Mouse (Mus musculus) E14TG2a.4 (cell line): ENCODE data around the gene Ntan1.
"Not testable (repeated sequence)": the region's sequence is repeated elsewhere in the genome, so short reads cannot be mapped to it uniquely, and the experiment has no call there.

ENCODE experiments used
- H3K27me3 ChIP-seq: 2 replicates; pipeline ENCODE4 v1.6.1; 2014; ENCODE audit warnings: low read length, control low read depth; ENCODE audit not compliant: insufficient read depth
- H3K36me3 ChIP-seq: 2 replicates; pipeline ENCODE4 v1.6.1; 2014; ENCODE audit warnings: low read length, control low read depth; ENCODE audit not compliant: insufficient read depth
- H3K4me1 ChIP-seq: replicated peaks from 2 replicates; pipeline ENCODE4 v1.6.1; 2014; ENCODE audit warnings: low read depth, low read length, control low read depth
- H3K4me3 ChIP-seq: replicated peaks from 2 replicates; pipeline ENCODE4 v1.5.1; 2014; ENCODE audit warnings: mild to moderate bottlenecking, low read length
- H3K9me3 ChIP-seq: 2 replicates; pipeline ENCODE4 v1.6.1; 2014; ENCODE audit warnings: low read length, control low read depth
- CTCF ChIP-seq: conservative IDR thresholded peaks from 2 replicates; pipeline ENCODE4 v1.5.1; 2014; ENCODE audit warnings: low read length
- NANOG ChIP-seq: IDR thresholded peaks from 2 replicates; pipeline ENCODE4 v1.6.1; 2014; ENCODE audit warnings: borderline replicate concordance, low read length, mixed read lengths
- POU5F1 ChIP-seq: IDR thresholded peaks from 2 replicates; pipeline ENCODE4 v1.6.1; 2014; ENCODE audit warnings: low read length, borderline replicate concordance

Gene Ntan1

DNA sequence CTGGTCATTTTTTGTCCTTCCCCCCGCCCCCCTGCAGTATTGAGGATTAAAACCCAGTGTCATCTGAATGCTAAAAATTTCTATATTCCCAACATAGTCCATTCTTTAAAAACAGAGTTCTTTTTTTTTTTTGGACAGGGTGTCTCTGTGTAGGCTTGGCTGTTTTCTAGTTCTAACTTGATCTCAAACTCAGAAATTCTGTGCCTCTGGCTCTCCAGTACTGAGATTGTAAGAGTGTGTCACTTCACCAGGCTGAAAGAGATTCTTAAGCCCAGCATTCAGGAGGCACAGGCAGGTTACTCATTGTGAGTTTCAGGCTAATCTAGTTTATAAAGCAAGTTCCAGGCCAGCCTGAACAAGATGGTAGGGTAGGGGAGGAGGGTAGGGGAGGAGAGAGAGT is 28.0 kb downstream of the Ntan1 start:
- no peaks in the 10 kb centered on the region for H3K27me3 ChIP-seq
- H3K4me1 ChIP-seq: 0 out of 2 replicates have a peak, but pooled peaks cover 3% of the 10 kb centered on the region
- no peak overlapping the region for H3K4me3 ChIP-seq
- H3K36me3 ChIP-seq: peaks cover 64% of the 10 kb centered on the region
- no peak for TF ChIP-seq NANOG
- no peak for TF ChIP-seq POU5F1
- no peak for TF ChIP-seq CTCF
- no peaks in the 10 kb centered on the region for H3K9me3 ChIP-seq

DNA sequence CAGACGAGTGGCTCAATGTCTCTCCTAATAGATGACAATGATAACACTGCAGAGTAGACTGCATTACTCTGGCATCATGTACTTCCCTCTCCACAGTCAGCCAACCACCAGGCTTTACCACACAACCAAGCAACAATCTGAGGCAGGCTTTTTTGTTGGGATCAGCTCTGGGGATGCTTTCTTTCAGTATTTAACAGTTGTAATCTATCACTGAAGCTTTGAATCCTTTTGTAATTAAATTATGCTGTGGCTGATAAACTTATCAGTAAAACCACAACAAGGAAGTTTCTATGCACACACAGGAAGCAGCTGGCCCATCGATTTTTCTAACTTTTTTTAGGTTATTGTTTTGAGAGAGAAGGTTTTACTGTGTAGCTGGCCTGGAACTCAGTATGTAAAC is 29.7 kb downstream of the Ntan1 start:
- no peak overlapping the region for H3K4me3 ChIP-seq
- no peaks in the 10 kb centered on the region for H3K27me3 ChIP-seq
- TF ChIP-seq CTCF (no peak), POU5F1 (no peak)
- peaks cover 55% of the 10 kb centered on the region for H3K36me3 ChIP-seq
- peaks cover 6% of the 10 kb centered on the region; the same call in 1 of the 2 replicates for H3K4me1 ChIP-seq
- no peaks in the 10 kb centered on the region for H3K9me3 ChIP-seq

DNA sequence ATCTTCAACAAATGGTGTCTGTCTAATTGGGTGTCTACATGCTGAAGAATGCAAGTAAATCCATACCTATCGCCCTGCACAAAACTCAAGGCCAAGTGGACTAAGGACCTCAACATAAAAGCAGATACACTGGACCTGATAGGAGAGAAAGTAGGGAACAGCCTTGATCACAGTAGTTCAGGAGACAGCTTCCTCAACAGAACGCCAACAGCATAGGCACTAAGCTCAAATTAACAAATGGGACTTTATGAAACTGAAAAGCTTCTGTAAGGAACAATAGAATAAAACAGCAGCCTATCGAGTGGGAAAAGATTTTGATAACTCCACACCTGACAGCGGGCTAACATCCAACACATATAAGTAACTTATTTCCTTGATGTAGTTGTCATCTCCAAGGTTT is 32.8 kb downstream of the Ntan1 start:
- Histone ChIP-seq H3K9me3 (no peaks in the 10 kb centered on the region), H3K4me1 (peaks cover 11% of the 10 kb centered on the region), H3K27me3 (no peaks in the 10 kb centered on the region), H3K4me3 (no peak overlapping the region), H3K36me3 (peaks cover 47% of the 10 kb centered on the region)
- no peak for TF ChIP-seq NANOG
- TF ChIP-seq POU5F1: no peak
- TF ChIP-seq CTCF: no peak

DNA sequence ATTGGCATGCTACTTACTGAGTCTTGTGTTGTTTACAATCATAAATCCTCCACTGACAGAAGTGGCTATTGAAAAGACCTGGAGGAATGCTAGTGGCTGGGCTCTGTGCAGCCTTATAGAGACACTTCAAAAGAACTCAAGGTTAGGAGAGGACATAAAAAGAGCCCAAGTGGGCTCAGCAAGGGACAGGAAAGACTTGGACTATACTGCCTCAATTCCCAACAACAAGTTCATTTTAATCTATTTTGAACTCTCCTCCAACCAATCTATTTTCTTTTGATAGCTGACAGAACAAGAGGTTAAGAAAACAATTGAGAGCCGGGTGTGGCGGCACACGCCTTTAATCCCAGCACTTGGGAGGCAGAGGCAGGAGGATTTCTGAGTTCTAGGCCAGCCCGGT is 35.2 kb downstream of the Ntan1 start:
- no peak for TF ChIP-seq CTCF
- TF ChIP-seq NANOG: no peak
- no peak for TF ChIP-seq POU5F1
- H3K4me1 ChIP-seq: peaks cover 11% of the 10 kb centered on the region
- no peak overlapping the region for H3K4me3 ChIP-seq

DNA sequence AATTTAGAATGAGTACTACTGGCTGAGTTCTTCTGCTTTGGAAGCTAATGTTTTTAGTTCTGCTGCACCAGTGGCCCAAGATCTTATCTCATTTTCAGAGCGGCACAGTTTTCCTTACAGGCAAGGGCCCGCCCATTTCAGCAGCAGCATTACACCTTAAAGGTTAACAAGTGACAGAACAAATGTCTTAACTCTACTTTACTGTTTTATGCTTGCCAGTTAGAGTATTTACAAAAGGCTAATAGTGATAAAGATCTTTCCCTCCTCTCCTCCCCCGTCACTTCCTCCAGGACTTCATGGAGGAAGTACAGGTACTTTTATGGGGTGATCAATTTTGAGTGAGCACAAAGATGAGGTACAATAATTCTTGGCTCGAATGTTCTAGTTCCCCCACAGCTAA is 47.4 kb downstream of the Ntan1 start:
- peaks cover 14% of the 10 kb centered on the region for H3K4me1 ChIP-seq
- H3K9me3 ChIP-seq: no peaks in the 10 kb centered on the region
- no peak overlapping the region for H3K4me3 ChIP-seq
- TF ChIP-seq CTCF: no peak
- no peak for TF ChIP-seq POU5F1
- TF ChIP-seq NANOG: no peak
- peaks cover 38% of the 10 kb centered on the region for H3K36me3 ChIP-seq
- H3K27me3 ChIP-seq: no peaks in the 10 kb centered on the region

More for the DNA sequence above, 35.2 kb downstream of the Ntan1 start:
- H3K27me3 ChIP-seq: no peaks in the 10 kb centered on the region
- H3K9me3 ChIP-seq: no peaks in the 10 kb centered on the region
- peaks cover 48% of the 10 kb centered on the region for H3K36me3 ChIP-seq

DNA sequence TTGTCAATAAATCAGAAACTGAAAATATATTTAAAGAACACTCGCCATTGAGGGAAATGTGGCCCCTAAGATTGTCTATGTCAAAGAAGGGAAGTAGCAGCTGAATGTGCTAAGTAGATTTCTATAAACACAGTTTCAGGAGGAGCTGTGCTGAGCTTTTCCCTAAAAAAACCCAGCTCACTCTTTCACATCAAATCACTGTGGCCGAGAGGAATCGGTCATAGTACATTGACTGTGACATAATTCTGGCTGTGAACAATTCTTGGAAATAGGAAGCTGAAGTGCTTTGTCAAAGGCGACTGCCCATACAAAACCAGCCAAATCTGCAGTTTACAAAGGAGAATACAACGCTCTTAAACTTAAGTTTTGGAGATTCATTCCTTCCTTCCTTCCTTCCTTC is 48.0 kb downstream of the Ntan1 start:
- H3K4me3 ChIP-seq: no peak overlapping the region
- peaks cover 9% of the 10 kb centered on the region for H3K4me1 ChIP-seq
- H3K36me3 ChIP-seq: peaks cover 40% of the 10 kb centered on the region
- H3K27me3 ChIP-seq: no peaks in the 10 kb centered on the region
- TF ChIP-seq NANOG (no peak), CTCF (no peak), POU5F1 (no peak)
- no peaks in the 10 kb centered on the region for H3K9me3 ChIP-seq

DNA sequence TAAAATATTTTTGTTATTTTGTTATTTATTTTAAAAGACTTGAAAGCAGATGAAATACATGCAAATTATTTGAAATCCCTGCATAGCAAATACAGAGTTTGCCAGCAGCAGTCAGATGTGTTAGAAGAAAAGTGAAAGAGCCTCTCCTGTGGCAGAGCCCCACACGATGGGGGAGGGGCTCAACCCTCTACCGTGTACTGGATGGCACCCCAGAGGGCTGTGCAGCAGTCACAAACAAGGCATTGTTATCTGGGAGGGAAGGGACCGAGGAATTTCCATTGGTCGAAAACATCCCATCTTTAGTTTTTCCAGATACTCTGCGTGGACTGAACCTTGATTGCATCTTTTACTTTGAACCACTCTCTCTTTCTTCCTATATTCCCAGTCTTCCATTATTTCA is 48.8 kb downstream of the Ntan1 start:
- peak overlapping the region; percentile 67 for H3K4me3 ChIP-seq
- peaks cover 46% of the 10 kb centered on the region for H3K36me3 ChIP-seq
- not testable (repeated sequence) for H3K9me3 ChIP-seq, H3K4me1 ChIP-seq, H3K27me3 ChIP-seq

DNA sequence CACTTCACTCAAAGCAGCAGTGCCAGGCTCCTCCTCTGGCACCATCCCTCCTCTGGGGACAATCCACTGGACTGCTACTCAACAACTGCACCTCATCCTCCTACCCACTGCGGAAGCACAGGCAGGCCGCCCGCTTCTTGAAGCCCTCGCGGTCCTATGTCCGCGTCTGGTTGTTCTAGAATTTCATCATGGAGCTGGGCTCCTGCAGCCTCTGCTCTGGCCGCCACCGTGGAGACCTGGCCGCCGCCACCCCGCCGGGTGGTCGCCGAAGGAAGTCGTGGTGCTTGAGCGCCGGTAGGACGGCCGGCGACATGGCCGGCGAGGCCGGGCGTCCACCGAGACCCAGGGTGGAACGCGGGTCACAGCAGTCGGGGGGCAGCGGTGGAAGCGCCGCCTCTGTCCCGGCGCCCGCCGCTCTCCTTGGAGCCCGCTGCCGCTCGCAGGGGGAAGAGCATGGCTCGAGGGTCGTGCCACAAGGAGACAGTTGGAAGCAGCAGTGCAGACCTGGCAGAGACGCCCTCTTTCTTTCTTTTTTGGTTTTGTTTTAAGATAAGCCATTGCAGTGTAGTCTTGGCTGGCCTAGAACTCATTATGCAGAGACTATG is 49.4 kb downstream of the Ntan1 start:
- peaks cover 40% of the 10 kb centered on the region for H3K36me3 ChIP-seq

DNA sequence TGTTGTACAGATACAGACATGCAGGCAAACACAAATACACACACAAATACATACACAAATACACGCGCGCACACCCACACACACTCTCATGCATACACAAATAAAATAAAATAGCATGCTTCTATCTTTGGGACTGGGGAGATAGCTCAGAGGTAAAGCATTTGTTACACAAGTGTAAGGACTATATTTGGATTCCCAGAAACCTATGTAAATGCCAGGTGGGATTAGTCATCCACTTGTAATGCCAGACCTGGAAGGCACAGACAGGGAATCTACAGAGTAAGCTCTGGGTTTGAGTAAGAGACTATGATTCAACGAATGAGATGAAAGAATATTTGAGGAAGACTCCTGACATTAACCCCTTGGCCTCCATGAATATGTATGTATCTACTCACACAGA is 56.8 kb downstream of the Ntan1 start:
- H3K9me3 ChIP-seq: no peaks in the 10 kb centered on the region
- H3K36me3 ChIP-seq: peaks cover 58% of the 10 kb centered on the region
- no peaks in the 10 kb centered on the region; the same call in 1 of the 2 replicates for H3K4me1 ChIP-seq
- TF ChIP-seq POU5F1 (no peak), NANOG (no peak), CTCF (no peak)
- H3K4me3 ChIP-seq: no peak overlapping the region
- H3K27me3 ChIP-seq: no peaks in the 10 kb centered on the region

More for the DNA sequence above, 49.4 kb downstream of the Ntan1 start:
- no peak for TF ChIP-seq CTCF
- TF ChIP-seq NANOG: no peak
- TF ChIP-seq POU5F1: no peak
- Histone ChIP-seq H3K9me3 (no peaks in the 10 kb centered on the region), H3K4me3 (peak overlapping the region; percentile 67), H3K4me1 (peaks cover 9% of the 10 kb centered on the region), H3K27me3 (no peaks in the 10 kb centered on the region)
